Mouse (Mus musculus): ENCODE data around the gene Cend1.

DNA sequence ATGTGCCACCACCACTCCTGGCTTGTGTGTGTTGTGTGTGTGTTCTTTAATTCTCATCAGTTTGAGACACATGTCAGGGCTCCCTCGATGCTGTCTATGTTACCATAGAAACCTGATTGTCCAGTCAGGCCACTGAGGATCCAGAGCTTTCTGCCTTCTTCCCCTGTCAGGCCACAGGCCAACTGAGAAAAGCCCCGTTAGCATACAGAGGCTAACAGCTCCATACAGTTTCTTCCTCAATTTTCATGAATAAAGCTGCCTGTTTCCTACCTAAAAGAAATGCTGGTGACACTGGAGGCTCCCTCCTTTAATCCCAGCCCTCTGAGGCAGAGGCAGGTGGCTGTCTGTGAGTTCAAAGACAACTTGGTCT lies 7.2 kb upstream of the Cend1 start:
- TF ChIP-seq GATA1 (IDR thresholded peaks at IDR 0.05; ENCODE audit: borderline replicate concordance, low read length) (no peak), FLI1 (IDR thresholded peaks at IDR 0.05; ENCODE audit: low read length) (no peak)

Measured in megakaryocyte, embryonic 14.5 days (primary cell).